21 mouse cellular contexts compared by ENCODE assay signal in genomic region chr11:7237712-7238111, GRCm38 (mm10). TPM values are rescaled to one million over a fixed set of nuclear protein-coding genes. Genes with fewer than 3 reads are reported as not detected.
DNase-seq lines count a peak whose midpoint lies in the region; ATAC-seq and TF ChIP-seq lines count a peak whose summit lies in the region.
"Had no signal": no experiment of that assay in that cellular context is flagged by ENCODE, and none has a peak within 500 bp of the region (broad histone marks: within the 10 kb centered on the region; RNA-seq: fewer than 3 reads in every experiment).

No protein-coding gene starts in this region.

- no peak for TF ChIP-seq POLR2A in embryonic fibroblast, embryonic 13.5 days (IDR thresholded peaks at IDR 0.05; ENCODE audit: low read depth, low read length)
- no peak for TF ChIP-seq POLR2A in thymus, adult 2 months (IDR thresholded peaks at IDR 0.05; ENCODE audit: control insufficient read depth, extremely low read depth, insufficient read depth, low read length, poor library complexity)

- no peaks in the 10 kb centered on the region for H3K27me3 ChIP-seq in heart, embryonic 10.5 days (ENCODE audit: insufficient read depth, poor library complexity, severe bottlenecking)
- no peaks in the 10 kb centered on the region for H3K27me3 ChIP-seq in liver, embryonic 15.5 days
- no peaks in the 10 kb centered on the region for H3K27me3 ChIP-seq in liver, embryonic 11.5 days (replicated peaks; ENCODE audit: control insufficient read depth, insufficient read depth, low read length)
- H3K27me3 ChIP-seq in C2C12 (ENCODE audit: control insufficient read depth, insufficient read depth, insufficient read length) = no peaks in the 10 kb centered on the region
- H3K27me3 ChIP-seq in thymus, adult 2 months (ENCODE audit: control insufficient read depth, insufficient read depth, low read length) = no peaks in the 10 kb centered on the region
- H3K27me3 ChIP-seq: limb, embryonic 12.5 days; midbrain, embryonic 15.5 days; neural tube, embryonic 12.5 days had no signal

- no peak overlapping the region for H3ac ChIP-seq in C2C12 (ENCODE audit: control insufficient read depth, insufficient read length, low read depth)

- WGBS in heart, embryonic 10.5 days = 58% methylated on average over 6 of the region's 6 CpGs
- 35% methylated on average over 6 of the region's 6 CpGs for WGBS in liver, embryonic 15.5 days (ENCODE audit: insufficient replicate concordance)
- WGBS in liver, embryonic 11.5 days = 58% methylated on average over 6 of the region's 6 CpGs
- WGBS in thymus, adult 2 months = 58% methylated on average over 6 of the region's 6 CpGs

- H3K9me3 ChIP-seq in heart, embryonic 10.5 days = no peaks in the 10 kb centered on the region
- H3K9me3 ChIP-seq in liver, embryonic 15.5 days (replicated peaks) = no peaks in the 10 kb centered on the region
- H3K9me3 ChIP-seq in liver, embryonic 11.5 days (ENCODE audit: control insufficient read depth, low read length) = no peaks in the 10 kb centered on the region
- H3K9me3 ChIP-seq: forebrain, embryonic 10.5 days; limb, embryonic 12.5 days; midbrain, embryonic 15.5 days; neural tube, embryonic 12.5 days had no signal

- H3K27ac ChIP-seq in heart, embryonic 10.5 days = no peak overlapping the region; the same call in 1 of the 2 replicates
- no peak overlapping the region for H3K27ac ChIP-seq in liver, embryonic 15.5 days (replicated peaks)
- no peak overlapping the region for H3K27ac ChIP-seq in liver, embryonic 11.5 days (ENCODE audit: low read depth, low read length)
- peak overlapping the region; percentile 32 for H3K27ac ChIP-seq in embryonic fibroblast, embryonic 13.5 days (ENCODE audit: insufficient read depth, low read length)
- H3K27ac ChIP-seq in thymus, adult 2 months (ENCODE audit: control insufficient read depth, insufficient read depth, low read length) = no peak overlapping the region
- H3K27ac ChIP-seq: forebrain, embryonic 10.5 days; limb, embryonic 12.5 days; macrophage; midbrain, embryonic 15.5 days; neural tube, embryonic 12.5 days had no signal

- DNase-seq in heart, embryonic 10.5 days (ENCODE audit: low spot score) = peak; percentile 81
- DNase-seq in heart, adult 8-10 months (ENCODE audit: low spot score) = no peak
- no peak for DNase-seq in liver, embryonic 11.5 days (ENCODE audit: low spot score)
- no peak for DNase-seq in thymus, adult 2 months
- DNase-seq: cerebellum, adult 2 months; embryo, embryonic 11 days; spleen, adult 18-20 months; thymus, adult 18-20 months had no signal

- no peak overlapping the region for H3K4me2 ChIP-seq in liver, embryonic 15.5 days
- no peak overlapping the region for H3K4me2 ChIP-seq in liver, embryonic 11.5 days
- H3K4me2 ChIP-seq: limb, embryonic 12.5 days; midbrain, embryonic 15.5 days; neural tube, embryonic 12.5 days had no signal

- H3K79me2 ChIP-seq in C2C12 (ENCODE audit: control insufficient read depth, insufficient read depth) = no peaks in the 10 kb centered on the region

- H3K79me3 ChIP-seq in C2C12 (ENCODE audit: low read depth) = no peaks in the 10 kb centered on the region

- no peak for TF ChIP-seq CTCF in C2C12 (IDR thresholded peaks at IDR 0.05; ENCODE audit: control insufficient read depth, insufficient read depth, insufficient read length)
- TF ChIP-seq CTCF in embryonic fibroblast, embryonic 13.5 days (IDR thresholded peaks at IDR 0.05; ENCODE audit: borderline replicate concordance, insufficient read depth, low read length) = no peak
- TF ChIP-seq CTCF in thymus, adult 2 months (IDR thresholded peaks at IDR 0.05; ENCODE audit: borderline replicate concordance, control insufficient read depth, extremely low read depth, insufficient read depth, low read length, poor library complexity) = no peak

- no peaks in the 10 kb centered on the region for H3K36me3 ChIP-seq in heart, embryonic 10.5 days
- no peaks in the 10 kb centered on the region for H3K36me3 ChIP-seq in liver, embryonic 15.5 days (replicated peaks)
- H3K36me3 ChIP-seq in liver, embryonic 11.5 days (ENCODE audit: control insufficient read depth, insufficient read depth, low read length) = no peaks in the 10 kb centered on the region
- no peaks in the 10 kb centered on the region for H3K36me3 ChIP-seq in C2C12 (ENCODE audit: control insufficient read depth, insufficient read depth)
- no peaks in the 10 kb centered on the region for H3K36me3 ChIP-seq in thymus, adult 2 months (ENCODE audit: control insufficient read depth, insufficient read depth, low read length)
- H3K36me3 ChIP-seq: forebrain, embryonic 10.5 days; limb, embryonic 12.5 days; midbrain, embryonic 15.5 days; neural tube, embryonic 12.5 days had no signal

- H3K4me3 ChIP-seq in heart, embryonic 10.5 days = no peak overlapping the region
- H3K4me3 ChIP-seq in liver, embryonic 15.5 days (replicated peaks) = no peak overlapping the region
- H3K4me3 ChIP-seq in liver, embryonic 11.5 days (ENCODE audit: low read depth, low read length) = no peak overlapping the region
- H3K4me3 ChIP-seq in C2C12 (ENCODE audit: insufficient read depth, poor library complexity, severe bottlenecking) = no peak overlapping the region
- no peak overlapping the region for H3K4me3 ChIP-seq in embryonic fibroblast, embryonic 13.5 days (ENCODE audit: insufficient read depth, low read length)
- H3K4me3 ChIP-seq in thymus, adult 2 months (ENCODE audit: control insufficient read depth, insufficient read depth, low read length) = no peak overlapping the region
- H3K4me3 ChIP-seq: forebrain, embryonic 10.5 days; limb, embryonic 12.5 days; midbrain, embryonic 15.5 days; neural tube, embryonic 12.5 days had no signal

- ATAC-seq in liver, embryonic 15.5 days (ENCODE audit: insufficient read depth) = peak; percentile 25; the same call in 1 of the 2 replicates
- ATAC-seq in liver, embryonic 11.5 days (replicated peaks; ENCODE audit: low FRiP score) = no peak
- no peak for ATAC-seq in megakaryocyte progenitor cell, adult 5-6 weeks (replicated peaks; ENCODE audit: poor library complexity)
- ATAC-seq: CD4-positive, CD25-positive, alpha-beta regulatory T cell, adult 4 months; inflammation-experienced regulatory T-cells, adult 6 months; midbrain, embryonic 15.5 days had no signal

- peaks cover 6% of the 10 kb centered on the region; the same call in 1 of the 2 replicates for H3K4me1 ChIP-seq in heart, embryonic 10.5 days
- no peaks in the 10 kb centered on the region for H3K4me1 ChIP-seq in liver, embryonic 15.5 days (replicated peaks)
- no peaks in the 10 kb centered on the region for H3K4me1 ChIP-seq in liver, embryonic 11.5 days (replicated peaks; ENCODE audit: control insufficient read depth, insufficient read depth, low read length)
- peaks cover 17% of the 10 kb centered on the region for H3K4me1 ChIP-seq in embryonic fibroblast, embryonic 13.5 days (ENCODE audit: control insufficient read depth, insufficient read depth, low read length)
- H3K4me1 ChIP-seq in thymus, adult 2 months (replicated peaks; ENCODE audit: control insufficient read depth, insufficient read depth, low read length) = no peaks in the 10 kb centered on the region
- H3K4me1 ChIP-seq: limb, embryonic 12.5 days; midbrain, embryonic 15.5 days; neural tube, embryonic 12.5 days had no signal

- no peak overlapping the region for H3K9ac ChIP-seq in liver, embryonic 15.5 days
- no peak overlapping the region for H3K9ac ChIP-seq in liver, embryonic 11.5 days (ENCODE audit: low read depth, low read length)
- H3K9ac ChIP-seq: limb, embryonic 12.5 days; midbrain, embryonic 15.5 days; neural tube, embryonic 12.5 days had no signal

TF ChIP-seq in C2C12, 6 proteins besides CTCF, POLR2A, EP300 and RAD21:
- TF ChIP-seq CEBPB (IDR thresholded peaks at IDR 0.05; ENCODE audit: low read depth) (peak; percentile 30), MAX (IDR thresholded peaks at IDR 0.05) (peak; percentile 17), MYOD1 (IDR thresholded peaks at IDR 0.05; ENCODE audit: control insufficient read depth, insufficient read length, low read depth) (no peak), FOSL1 (IDR thresholded peaks at IDR 0.05; ENCODE audit: insufficient read depth, low read length, poor library complexity, severe bottlenecking) (peak; percentile 45), MYOG (IDR thresholded peaks at IDR 0.05; ENCODE audit: control insufficient read depth, extremely low read depth, insufficient read length) (no peak)

RNA-seq across cellular contexts. Expression of gene Igfbp3, which starts 24.0 kb away (rescaled TPM):
- polyA plus RNA-seq in heart, embryonic 10.5 days (2016; fragmentation: Nextera tagmentation; extraction: Ambion mirVana) = 15.7 and 25.9 TPM in 2 replicates
- total RNA-seq in heart, adult 8-10 months (2022) = 10 to 100 TPM; 19.5 to 46.4 (median 24.3) TPM
- 18.9 and 19.5 TPM in 2 replicates for polyA plus RNA-seq in liver, embryonic 15.5 days (2015; fragmentation: Nextera tagmentation; extraction: Ambion mirVana)
- polyA plus RNA-seq in liver, embryonic 11.5 days (2014; fragmentation: Nextera tagmentation; extraction: Ambion mirVana) = 42.1 and 45.2 TPM in 2 replicates
- polyA plus RNA-seq in C2C12 (2012; fragmentation: generic; extraction: Trizol) = 0.16 TPM
- 41.0 and 209 TPM in 2 replicates for polyA plus RNA-seq in embryonic fibroblast, embryonic 13.5 days (2011; ENCODE audit: insufficient read length, low read depth, missing spikeins)
- 11.9 and 12.1 TPM in 2 replicates for polyA plus RNA-seq in thymus, adult 2 months (2012; rRNA removed)
- not detected in 2 replicates for total RNA-seq in megakaryocyte progenitor cell, adult 5-6 weeks (2015)
- total RNA-seq in megakaryocyte progenitor cell, adult 5-6 weeks (2017) = not detected in 2 replicates
- total RNA-seq: hematopoietic stem cell, adult 5-6 weeks had no signal
- polyA plus RNA-seq: CD4-positive, CD25-positive, alpha-beta regulatory T cell, adult 4 months; inflammation-experienced regulatory T-cells, adult 6 months; macrophage had no signal

RNA-seq across cellular contexts. Expression of gene Igfbp1, which starts 40.1 kb away (rescaled TPM):
- polyA plus RNA-seq in heart, embryonic 10.5 days (2016; fragmentation: Nextera tagmentation; extraction: Ambion mirVana) = 0.15 and 4.3 TPM in 2 replicates
- not detected for total RNA-seq in heart, adult 8-10 months (2022)
- polyA plus RNA-seq in liver, embryonic 15.5 days (2015; fragmentation: Nextera tagmentation; extraction: Ambion mirVana) = 170 and 287 TPM in 2 replicates
- polyA plus RNA-seq in liver, embryonic 11.5 days (2014; fragmentation: Nextera tagmentation; extraction: Ambion mirVana) = 48.2 and 49.9 TPM in 2 replicates
- polyA plus RNA-seq in C2C12 (2012; fragmentation: generic; extraction: Trizol) = not detected
- polyA plus RNA-seq in embryonic fibroblast, embryonic 13.5 days (2011; ENCODE audit: insufficient read length, low read depth, missing spikeins) = not detected in 2 replicates
- polyA plus RNA-seq in thymus, adult 2 months (2012; rRNA removed) = 0.30 and 0.37 TPM in 2 replicates
- total RNA-seq in megakaryocyte progenitor cell, adult 5-6 weeks (2015) = not detected in 2 replicates
- total RNA-seq in megakaryocyte progenitor cell, adult 5-6 weeks (2017) = not detected in 2 replicates
- total RNA-seq: hematopoietic stem cell, adult 5-6 weeks had no signal
- polyA plus RNA-seq: CD4-positive, CD25-positive, alpha-beta regulatory T cell, adult 4 months; inflammation-experienced regulatory T-cells, adult 6 months; macrophage; midbrain, embryonic 15.5 days had no signal

RNA-seq across cellular contexts. Expression of gene Gm11985, which starts 49.3 kb away (rescaled TPM):
- 0.21 TPM in 1 of 2 replicates, not detected in the other for polyA plus RNA-seq in heart, embryonic 10.5 days (2016; fragmentation: Nextera tagmentation; extraction: Ambion mirVana)
- not detected for total RNA-seq in heart, adult 8-10 months (2022)
- not detected in 2 replicates for polyA plus RNA-seq in liver, embryonic 15.5 days (2015; fragmentation: Nextera tagmentation; extraction: Ambion mirVana)
- polyA plus RNA-seq in liver, embryonic 11.5 days (2014; fragmentation: Nextera tagmentation; extraction: Ambion mirVana) = not detected in 2 replicates
- polyA plus RNA-seq in C2C12 (2012; fragmentation: generic; extraction: Trizol) = not detected
- polyA plus RNA-seq in embryonic fibroblast, embryonic 13.5 days (2011; ENCODE audit: insufficient read length, low read depth, missing spikeins) = not detected in 2 replicates
- not detected in 2 replicates for polyA plus RNA-seq in thymus, adult 2 months (2012; rRNA removed)
- not detected in 2 replicates for total RNA-seq in megakaryocyte progenitor cell, adult 5-6 weeks (2015)
- total RNA-seq in megakaryocyte progenitor cell, adult 5-6 weeks (2017) = not detected in 2 replicates
- total RNA-seq: hematopoietic stem cell, adult 5-6 weeks had no signal
- polyA plus RNA-seq: CD4-positive, CD25-positive, alpha-beta regulatory T cell, adult 4 months; cerebellum, adult 2 months; forebrain, embryonic 10.5 days; inflammation-experienced regulatory T-cells, adult 6 months; large intestine, adult 2 months; limb, embryonic 12.5 days; macrophage; midbrain, embryonic 15.5 days; neural tube, embryonic 12.5 days had no signal

Comparison
In these comparisons a context has a peak if more than half of its experiments do, and no peak if none do; other contexts are left out.
1. RNA of gene Igfbp3, which starts 24.0 kb away (polyA plus RNA-seq): 41.0 to 209 TPM in embryonic fibroblast, embryonic 13.5 days, 42.1 to 45.2 TPM in liver, embryonic 11.5 days, 15.7 to 25.9 TPM in heart, embryonic 10.5 days, 18.9 to 19.5 TPM in liver, embryonic 15.5 days and 11.9 to 12.1 TPM in thymus, adult 2 months; 0.16 TPM in C2C12 (single experiment); every median in the first group is over 10 times any median in the second.